Mouse (Mus musculus) spleen, adult 2 months (tissue): ENCODE data around the gene Shf.

ENCODE experiments used
- CTCF ChIP-seq: fragments of 200-500 bp; IDR thresholded peaks from 2 replicates; pipeline ENCODE4 v1.5.1; 2011; ENCODE audit warnings: mild to moderate bottlenecking, inconsistent platforms; ENCODE audit not compliant: insufficient read depth, insufficient read length, insufficient replicate concordance; ENCODE audit errors: extremely low read depth
- POLR2A ChIP-seq: fragments of 200-500 bp; IDR thresholded peaks from 2 replicates; pipeline ENCODE4 v1.6.1; 2011; ENCODE audit warnings: low read depth, low read length, inconsistent platforms

- TF ChIP-seq CTCF (no peak), POLR2A (no peak)
Measured at GRCm38 (mm10) chr2:122325361-122325760, 43.6 kb downstream of the Shf start.
